Mouse (Mus musculus) stomach, postnatal 0 days (tissue): Measurements from ENCODE around the gene Hpd. TPM values are rescaled to one million over a fixed set of nuclear protein-coding genes. Genes with fewer than 3 reads are reported as not detected.
"Not testable (repeated sequence)": the region's sequence is repeated elsewhere in the genome, so short reads cannot be mapped to it uniquely, and the experiment has no call there.

Experiments
- ATAC-seq: fragments of 200-750 bp; cut with Nextera tagmentation; 2 replicates; pipeline ENCODE4 v1.8.0; 2017; ENCODE audit not compliant: low FRiP score, low TSS enrichment
- DNase-seq: peaks from one replicate; pipeline ENCODE4 v3.0.0-alpha.2; 2016; ENCODE audit warnings: low spot score
- H3K27ac ChIP-seq: fragments of 300-500 bp; sonication (generic); replicated peaks from 2 replicates; pipeline ENCODE4 v1.5.1; 2014; ENCODE audit warnings: mild to moderate bottlenecking, control low read depth
- H3K27me3 ChIP-seq: fragments of 300-500 bp; sonication (generic); 2 replicates; pipeline ENCODE4 v1.6.1; 2014; ENCODE audit warnings: low read length; ENCODE audit not compliant: control insufficient read depth, insufficient read depth
- H3K36me3 ChIP-seq: fragments of 300-500 bp; sonication (generic); 2 replicates; pipeline ENCODE4 v1.6.1; 2014; ENCODE audit warnings: low read length, mixed read lengths; ENCODE audit not compliant: control insufficient read depth, insufficient read depth
- H3K4me1 ChIP-seq: fragments of 300-500 bp; sonication (generic); replicated peaks from 2 replicates; pipeline ENCODE4 v1.6.1; 2014; ENCODE audit warnings: antibody characterized with exemption; ENCODE audit not compliant: control insufficient read depth, insufficient read depth
- H3K4me2 ChIP-seq: fragments of 300-500 bp; sonication (generic); replicated peaks from 2 replicates; pipeline ENCODE4 v1.6.1; 2014; ENCODE audit warnings: low read depth, mild to moderate bottlenecking, control low read depth, moderate library complexity
- H3K4me3 ChIP-seq: fragments of 300-500 bp; sonication (generic); 2 replicates; pipeline ENCODE4 v1.5.1; 2014; ENCODE audit warnings: low read depth, low read length, control low read depth
- H3K9ac ChIP-seq: fragments of 300-500 bp; sonication (generic); 2 replicates; pipeline ENCODE4 v1.6.1; 2014; ENCODE audit warnings: mild to moderate bottlenecking, low read length, control low read depth, mixed read lengths
- H3K9me3 ChIP-seq: fragments of 300-500 bp; sonication (generic); 2 replicates; pipeline ENCODE4 v1.6.1; 2016; ENCODE audit warnings: low read length; ENCODE audit not compliant: control insufficient read depth
- CTCF ChIP-seq: IDR thresholded peaks from 2 replicates; pipeline ENCODE4 v1.5.1; 2016; ENCODE audit warnings: antibody characterized with exemption, low read depth, mild to moderate bottlenecking, moderate library complexity
- EP300 ChIP-seq: optimal IDR thresholded peaks from 2 replicates; pipeline ENCODE3; 2016; ENCODE audit warnings: antibody characterized with exemption
- WGBS: fragments of 180-500 bp; shearing (Covaris S2); extraction: QIAGEN DNeasy Blood & Tissue Kit; methylation state at CpG from one replicate; pipeline ENCODE4 v1.1.7; 2014; 5-methylcytosine and 5-hydroxymethylcytosine counted together
- polyA plus RNA-seq: library from polyadenylated mRNA; unstranded; fragments of >200 nt; fragmentation: Nextera tagmentation; extraction: Ambion mirVana; gene quantifications from 2 replicates; pipeline ENCODE4 v1.2.1, GENCODE M21; 2015

Hpd gene
- polyA plus RNA-seq, 1 experiment from 2014 or later = 0.69 TPM

- no peak for ATAC-seq
- DNase-seq = no peak
- Histone ChIP-seq H3K27me3 (no peaks in the 10 kb centered on the region), H3K4me1 (no peaks in the 10 kb centered on the region), H3K9ac (no peak overlapping the region), H3K9me3 (no peaks in the 10 kb centered on the region), H3K36me3 (no peaks in the 10 kb centered on the region), H3K4me3 (no peak overlapping the region), H3K4me2 (no peak overlapping the region), H3K27ac (no peak overlapping the region)
- 65% methylated on average over 4 of the region's 4 CpGs for whole genome bisulfite sequencing
- TF ChIP-seq EP300 (no peak), CTCF (no peak)
Measured at GRCm38 (mm10) chr5:123223051-123223410, 40.5 kb upstream of the Hpd start.

- H3K9ac ChIP-seq, H3K4me1 ChIP-seq, H3K4me2 ChIP-seq, H3K4me3 ChIP-seq, ATAC-seq, H3K27me3 ChIP-seq, H3K9me3 ChIP-seq, DNase-seq, H3K27ac ChIP-seq, H3K36me3 ChIP-seq: not testable (repeated sequence)
- WGBS = 79% methylated on average over 3 of the region's 5 CpGs
Measured at GRCm38 (mm10) chr5:123222346-123223050, 40.0 kb upstream of the Hpd start.

- WGBS = 79% methylated on average over 7 of the region's 7 CpGs
- DNase-seq = not testable (repeated sequence)
Measured at GRCm38 (mm10) chr5:123203591-123203990, 21.1 kb upstream of the Hpd start.

GRCm38 (mm10) chr5:123202771-123203170 lies 20.2 kb upstream of the Hpd start:
- H3K9ac ChIP-seq, H3K4me1 ChIP-seq, H3K27me3 ChIP-seq, H3K4me2 ChIP-seq, ATAC-seq, DNase-seq, H3K4me3 ChIP-seq, H3K36me3 ChIP-seq, H3K9me3 ChIP-seq, H3K27ac ChIP-seq: not testable (repeated sequence)
- 54% methylated on average over 3 of the region's 4 CpGs for WGBS

More at GRCm38 (mm10) chr5:123203591-123203990, 21.1 kb upstream of the Hpd start:
- H3K9me3 ChIP-seq, H3K27me3 ChIP-seq, H3K9ac ChIP-seq, H3K36me3 ChIP-seq, H3K4me3 ChIP-seq, H3K27ac ChIP-seq, ATAC-seq, H3K4me1 ChIP-seq, H3K4me2 ChIP-seq: not testable (repeated sequence)

- TF ChIP-seq CTCF (no peak), EP300 (no peak)
- Histone ChIP-seq H3K27me3 (no peaks in the 10 kb centered on the region), H3K4me3 (no peak overlapping the region), H3K9me3 (no peaks in the 10 kb centered on the region), H3K27ac (no peak overlapping the region), H3K4me1 (no peaks in the 10 kb centered on the region), H3K36me3 (no peaks in the 10 kb centered on the region), H3K4me2 (no peak overlapping the region), H3K9ac (no peak overlapping the region)
- WGBS = 73% methylated on average over 5 of the region's 5 CpGs
- no peak for ATAC-seq
- DNase-seq = no peak
Measured at GRCm38 (mm10) chr5:123201987-123202386, 19.5 kb upstream of the Hpd start.

- H3K4me2 ChIP-seq = no peak overlapping the region
- H3K4me1 ChIP-seq = no peaks in the 10 kb centered on the region
- H3K27me3 ChIP-seq = no peaks in the 10 kb centered on the region
- DNase-seq (no peak), ATAC-seq (no peak)
- H3K36me3 ChIP-seq = no peaks in the 10 kb centered on the region
- no peak overlapping the region for H3K27ac ChIP-seq
- no peaks in the 10 kb centered on the region for H3K9me3 ChIP-seq
- no peak overlapping the region for H3K9ac ChIP-seq
- no peak for TF ChIP-seq CTCF
- TF ChIP-seq EP300 = no peak
- H3K4me3 ChIP-seq = no peak overlapping the region
- 45% methylated on average over 7 of the region's 7 CpGs for WGBS
Measured at GRCm38 (mm10) chr5:123201523-123201892, 19.0 kb upstream of the Hpd start.

GRCm38 (mm10) chr5:123200816-123201522 lies 18.4 kb upstream of the Hpd start:
- 85% methylated on average over 5 of the region's 7 CpGs for WGBS
- not testable (repeated sequence) for ATAC-seq

More at GRCm38 (mm10) chr5:123200816-123201522, 18.4 kb upstream of the Hpd start:
- not testable (repeated sequence) for H3K9me3 ChIP-seq, H3K9ac ChIP-seq, H3K4me1 ChIP-seq, H3K27ac ChIP-seq, H3K4me3 ChIP-seq, H3K36me3 ChIP-seq, DNase-seq, H3K4me2 ChIP-seq, H3K27me3 ChIP-seq
